Mouse (Mus musculus): ENCODE measurements around the gene Mgat4d.
"Not testable (repeated sequence)": the region's sequence is repeated elsewhere in the genome, so short reads cannot be mapped to it uniquely, and the experiment has no call there.

The Mgat4d gene

GRCm38 (mm10) chr8:83390006-83390701, 41.9 kb downstream of the Mgat4d start:
- DNase-seq (ENCODE audit: low spot score), result no peak

GRCm38 (mm10) chr8:83392521-83392920, 44.2 kb downstream of the Mgat4d start:
- DNase-seq (ENCODE audit: low spot score), result no peak

GRCm38 (mm10) chr8:83394325-83394724, 46.1 kb downstream of the Mgat4d start:
- DNase-seq (ENCODE audit: low spot score), result no peak

GRCm38 (mm10) chr8:83396680-83397079, 48.4 kb downstream of the Mgat4d start:
- no peak for DNase-seq (ENCODE audit: low spot score)

- DNase-seq (ENCODE audit: low spot score), result no peak
These were observed 49.5 kb downstream of the Mgat4d start for GRCm38 (mm10) chr8:83397726-83398125.

GRCm38 (mm10) chr8:83405548-83405947, 57.3 kb downstream of the Mgat4d start:
- no peak for DNase-seq (ENCODE audit: low spot score)

DNA sequence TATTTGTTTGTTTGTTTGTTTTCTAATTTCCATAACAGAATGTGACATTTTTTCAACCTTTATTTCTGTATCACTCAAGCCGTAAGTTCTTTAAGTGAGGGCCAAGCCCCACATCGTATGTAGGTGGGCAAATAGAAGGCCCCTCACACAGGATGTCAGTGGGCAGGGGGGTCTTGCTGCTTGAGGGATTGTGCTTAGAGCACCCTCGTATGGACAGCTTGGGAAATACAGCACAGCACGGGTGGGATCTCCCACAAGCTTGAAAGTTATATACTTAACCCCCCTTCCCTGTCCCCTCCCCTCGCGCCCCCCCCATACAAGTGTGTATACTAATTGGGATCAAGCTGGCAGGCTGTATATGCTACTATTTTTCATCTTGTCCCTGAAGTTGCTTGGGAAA, 58.6 kb downstream of the Mgat4d start:
- peak; percentile 70 for DNase-seq (ENCODE audit: low spot score)

- DNase-seq (ENCODE audit: low spot score), result no peak
These were observed 60.2 kb downstream of the Mgat4d start for GRCm38 (mm10) chr8:83408496-83408895.

GRCm38 (mm10) chr8:83416878-83417277, 68.6 kb downstream of the Mgat4d start:
- no peak for DNase-seq (ENCODE audit: low spot score)

DNA sequence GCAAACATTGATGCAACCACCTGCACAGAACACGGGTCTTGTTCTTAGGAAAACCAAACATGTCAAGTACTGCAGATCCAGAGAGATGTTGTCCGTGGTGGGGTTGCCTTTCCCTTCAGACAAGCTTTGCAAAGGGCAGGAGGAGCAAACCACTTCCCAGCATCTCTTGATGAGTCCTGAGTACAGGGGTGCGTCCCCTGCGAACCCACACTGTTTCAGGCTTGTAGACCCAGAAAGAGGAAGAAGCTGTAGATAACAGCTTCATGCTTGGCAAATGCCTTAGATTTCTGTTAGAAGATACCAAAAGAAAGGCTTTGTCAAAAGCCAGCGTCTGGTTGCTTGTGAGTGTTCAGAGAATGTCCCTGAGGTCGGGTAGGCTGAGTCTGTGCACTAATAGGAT, 69.7 kb downstream of the Mgat4d start:
- DNase-seq (ENCODE audit: low spot score), result no peak

DNA sequence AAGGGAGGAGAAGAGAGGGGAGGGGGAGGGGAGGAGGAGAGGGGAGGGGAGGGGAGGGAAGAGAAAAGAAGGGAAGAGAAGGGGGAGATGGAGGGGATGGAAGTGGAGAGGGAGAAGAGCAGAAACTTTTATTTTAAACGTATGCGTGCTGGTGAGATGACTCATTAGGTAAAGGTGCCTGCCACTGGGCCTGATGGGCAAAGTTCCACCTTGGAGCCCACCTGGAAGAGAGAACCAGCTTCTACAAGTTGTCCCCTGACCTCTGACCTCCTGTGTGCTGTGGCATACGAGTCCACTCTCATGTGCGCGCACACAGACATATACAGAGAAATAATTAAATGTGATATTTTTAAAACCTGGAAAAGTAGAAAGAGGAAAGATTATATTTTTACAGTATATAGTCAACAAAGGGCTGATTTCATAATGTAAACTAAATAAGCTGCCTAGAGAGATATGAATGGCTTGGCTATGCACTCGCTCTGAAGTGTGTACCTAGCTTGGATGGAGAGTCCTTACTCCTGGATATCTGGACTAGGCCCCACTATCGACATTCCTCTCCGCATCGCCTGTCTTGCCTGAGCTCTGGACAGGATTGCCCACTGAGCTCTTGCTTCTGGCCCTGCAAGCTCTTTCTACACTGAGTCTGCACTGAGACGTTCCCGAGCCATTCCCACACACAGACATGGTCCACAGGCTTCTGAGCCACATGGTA, 70.7 kb downstream of the Mgat4d start:
- no peak for DNase-seq (ENCODE audit: low spot score)

DNA sequence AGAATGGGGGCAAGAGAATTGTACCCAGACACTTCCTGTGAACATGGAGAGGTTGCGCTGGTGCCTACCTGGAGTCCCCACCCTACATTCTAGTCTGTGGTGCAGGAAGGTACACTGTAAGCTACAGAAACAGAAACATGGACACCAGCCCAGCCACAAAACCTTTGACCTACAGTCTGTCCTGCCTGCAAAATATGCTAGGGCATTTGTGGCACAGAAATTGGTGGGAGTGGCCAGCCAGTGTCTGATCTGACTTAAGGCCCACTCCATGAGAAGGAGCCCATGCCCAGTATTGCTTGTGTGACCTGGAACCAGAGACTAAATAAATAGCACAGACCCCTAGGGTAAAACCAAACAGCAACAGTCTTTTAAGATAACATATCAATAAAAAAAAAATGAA, 73.1 kb downstream of the Mgat4d start:
- no peak for DNase-seq (ENCODE audit: low spot score)

DNA sequence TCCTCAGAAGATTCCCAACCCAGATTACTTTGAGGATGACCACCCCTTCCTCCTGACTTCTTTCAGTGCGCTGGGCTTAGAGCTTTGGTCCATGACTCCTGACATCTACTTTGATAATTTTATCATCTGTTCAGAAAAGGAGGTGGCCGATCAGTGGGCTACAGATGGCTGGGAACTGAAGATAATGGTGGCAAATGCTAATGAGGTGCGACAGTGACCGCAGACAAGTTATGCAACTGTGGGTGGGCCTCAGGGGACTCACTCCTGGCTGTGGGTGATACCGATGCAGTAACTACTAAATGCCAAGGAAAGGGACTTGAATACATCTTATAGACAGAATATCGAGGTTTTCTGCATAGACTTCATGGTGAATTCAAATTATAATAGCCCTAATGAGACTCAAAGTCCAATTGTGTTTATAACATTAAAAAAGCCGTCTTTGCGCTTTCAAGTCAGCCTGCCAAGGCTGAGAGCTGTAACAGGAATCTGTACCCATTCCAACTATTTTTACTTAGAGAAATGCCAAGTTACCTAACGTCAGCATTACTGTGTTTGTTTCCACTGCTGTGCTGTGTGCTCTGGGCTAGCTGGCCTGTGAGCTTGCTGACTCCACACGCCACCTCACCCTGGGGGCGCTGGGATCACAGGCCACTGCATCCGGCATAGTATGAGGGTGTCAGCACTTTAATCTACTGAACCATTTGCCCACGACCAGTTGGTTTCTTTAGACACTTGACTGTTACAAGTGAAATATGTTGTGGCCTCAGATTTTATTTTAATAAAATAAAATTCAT, 75.0 kb downstream of the Mgat4d start:
- peak; percentile 70 for DNase-seq (ENCODE audit: low spot score)

- DNase-seq (ENCODE audit: low spot score), result no peak
These were observed 76.9 kb downstream of the Mgat4d start for GRCm38 (mm10) chr8:83425202-83425601.

DNA sequence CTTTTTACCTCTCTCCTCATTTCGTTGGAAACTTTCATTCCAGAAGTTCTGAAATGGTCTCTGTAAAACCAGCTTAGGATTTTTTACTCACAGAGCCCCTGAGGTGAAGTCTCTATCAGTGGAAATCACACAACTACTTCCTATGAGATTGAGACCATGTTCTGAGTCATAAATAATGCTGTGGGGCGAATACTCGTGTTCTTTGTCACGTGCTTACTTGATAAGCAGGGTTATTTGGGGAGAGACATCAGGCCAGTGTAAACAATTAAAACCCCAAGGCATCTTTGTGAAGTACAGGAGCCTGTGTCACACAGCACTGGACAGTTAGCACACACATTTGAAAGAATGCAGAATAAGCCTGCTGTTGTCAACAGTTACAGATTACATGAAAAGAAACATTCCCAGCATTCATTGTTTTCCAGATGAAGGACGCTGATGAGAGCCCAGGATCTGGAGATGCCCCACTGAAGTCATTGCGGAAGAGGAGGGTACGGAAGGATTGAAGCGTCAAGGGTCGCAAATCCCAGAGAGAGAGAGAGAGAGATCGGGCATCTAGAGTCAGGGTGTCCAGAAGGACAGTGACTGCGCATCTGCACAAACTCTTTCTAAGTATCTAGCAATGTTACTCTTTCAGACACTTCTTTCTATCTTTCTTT, 78.0 kb downstream of the Mgat4d start:
- DNase-seq (ENCODE audit: low spot score), result no peak

GRCm38 (mm10) chr8:83426949-83427348, 78.7 kb downstream of the Mgat4d start:
- DNase-seq (ENCODE audit: low spot score), result no peak

- not testable (repeated sequence) for DNase-seq (ENCODE audit: low spot score)
These were observed 80.3 kb downstream of the Mgat4d start for GRCm38 (mm10) chr8:83428621-83429020.

DNA sequence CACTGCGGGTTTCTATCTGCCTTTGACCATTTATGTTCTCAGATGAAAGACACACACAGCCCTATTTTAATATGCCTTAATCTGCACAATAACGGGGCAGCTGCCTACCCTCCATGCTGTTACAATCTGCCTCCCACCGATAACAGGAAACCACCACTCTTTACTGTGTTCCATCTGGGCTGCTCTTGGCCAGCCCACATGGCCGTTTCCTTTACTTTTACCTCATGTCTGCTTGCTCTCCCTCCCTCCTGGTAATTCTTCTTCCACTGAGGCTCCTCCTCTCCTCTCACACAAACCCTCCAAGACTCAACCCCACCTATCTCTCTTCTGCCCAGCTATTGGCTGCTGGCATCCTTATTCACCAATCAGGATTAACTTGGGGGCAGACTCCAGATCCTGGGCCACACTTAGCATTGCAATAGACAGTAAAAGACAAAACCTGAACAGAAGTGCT, 80.8 kb downstream of the Mgat4d start:
- DNase-seq (ENCODE audit: low spot score), result peak; percentile 77

Data from c-Kit-positive CD71-positive TER-119-positive erythroid progenitor cells, embryonic 14.5 days (primary cell).